Mouse (Mus musculus) skeletal muscle tissue, adult 2 months (tissue): ENCODE results near the gene Rag1.
A peak's percentile ranks its signal among the peaks of the same experiment; 100 is the strongest.

ENCODE experiments used
- DNase-seq: peaks from one replicate; pipeline ENCODE4 v3.0.0-alpha.2; 2012; ENCODE audit warnings: low read depth, low spot score

Gene Rag1

DNA sequence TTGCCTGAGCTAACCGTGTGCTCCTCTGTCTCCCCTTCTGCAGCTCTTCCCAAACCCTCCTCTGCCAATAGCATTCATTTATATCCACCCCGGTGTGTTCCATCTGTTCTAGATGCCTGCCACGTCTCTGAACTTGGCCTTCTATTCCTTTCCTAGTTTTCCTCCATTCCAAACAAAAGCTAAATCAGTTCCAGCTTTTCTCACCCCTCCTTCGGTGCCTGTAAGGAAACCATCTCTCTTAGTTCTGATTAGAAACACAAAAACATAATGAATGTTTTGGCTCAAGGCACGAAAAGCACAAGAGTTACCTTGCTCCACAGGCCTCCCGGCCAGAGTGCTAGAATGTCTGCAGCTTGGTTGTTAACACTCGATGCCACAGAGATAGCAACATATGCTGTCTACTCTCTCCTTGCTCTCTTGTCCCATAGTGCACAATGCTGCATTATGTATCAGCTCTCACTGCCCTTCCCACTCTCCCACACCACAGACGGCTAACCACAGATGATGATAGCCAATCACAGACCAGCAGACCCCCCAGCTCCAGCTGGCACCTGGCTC, at the start of gene Rag1, which contains the start of gene B230118H07Rik:
Rag1 (minus strand) TSS at position 388 of the 558 bp plus-strand sequence.
B230118H07Rik (minus strand) TSS at position 419 of the 558 bp plus-strand sequence.
- no peak for DNase-seq

DNA sequence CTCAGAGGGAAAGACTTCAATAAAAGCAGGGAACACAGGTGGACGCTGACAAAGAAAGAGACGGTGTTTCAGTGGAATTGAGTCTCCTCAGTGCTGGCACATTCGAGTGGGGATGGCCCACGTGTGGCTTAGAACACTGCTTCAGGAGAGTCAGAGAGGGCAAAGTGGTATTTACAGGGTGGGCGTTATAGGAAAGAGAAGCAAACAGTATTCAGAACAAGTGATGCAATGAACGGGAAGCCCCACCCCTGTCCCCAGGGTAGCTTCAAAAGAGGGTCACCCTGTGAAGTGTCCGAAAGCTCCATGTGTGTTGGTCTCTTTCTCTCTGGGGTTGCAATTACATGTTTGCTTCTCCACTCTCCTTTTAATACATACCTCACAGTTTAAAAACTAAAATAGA, 46.3 kb upstream of the Rag1 start:
- no peak for DNase-seq

DNA sequence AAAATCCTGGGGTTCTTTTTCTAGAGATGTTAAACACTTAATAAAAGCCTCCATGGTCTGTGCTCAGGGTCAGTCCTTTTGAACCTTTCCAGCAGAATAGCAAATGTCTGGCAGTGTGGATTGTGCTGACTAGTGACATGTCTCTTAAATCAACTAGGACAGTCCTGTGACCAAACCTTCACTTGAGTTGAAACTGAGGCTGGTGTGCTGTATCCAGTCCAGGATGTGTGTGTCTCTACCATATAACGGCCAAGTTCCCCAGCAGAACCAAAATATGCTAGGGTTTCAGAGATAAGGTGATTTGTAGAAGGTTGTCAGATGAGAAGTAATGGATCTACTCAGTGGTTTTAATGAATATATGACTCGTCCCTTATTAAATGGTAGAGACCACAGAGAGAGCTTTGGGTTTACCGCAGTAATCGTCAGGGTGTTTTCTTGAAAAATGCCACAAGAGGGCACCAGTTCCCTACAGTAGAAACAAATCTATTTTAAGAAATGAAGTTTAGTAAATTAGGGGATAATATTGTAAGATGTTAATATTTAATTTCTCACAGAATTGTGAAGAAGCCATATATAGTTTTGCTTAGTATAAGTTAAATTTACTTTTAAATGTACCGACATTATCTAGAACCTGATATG, 44.4 kb upstream of the Rag1 start:
- DNase-seq = no peak

DNA sequence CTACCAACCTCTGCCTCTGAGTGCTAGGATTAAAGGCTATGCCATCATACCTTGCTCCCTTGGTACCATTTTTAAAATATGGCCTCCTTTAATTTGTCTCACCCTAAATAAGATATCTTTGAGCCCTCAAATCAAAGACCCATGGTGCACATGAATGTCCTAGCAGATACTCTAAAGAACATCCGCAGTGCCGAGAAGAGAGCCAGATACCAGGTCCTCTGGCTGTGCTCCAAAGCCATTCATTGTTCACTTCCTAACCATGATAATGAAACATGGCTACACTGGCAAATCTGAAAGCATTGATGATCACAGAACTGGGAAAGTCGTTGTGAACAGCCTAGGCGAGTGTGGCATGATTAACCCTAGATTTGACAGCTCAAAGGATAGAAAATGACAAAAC, 43.7 kb upstream of the Rag1 start:
- DNase-seq = no peak

DNA sequence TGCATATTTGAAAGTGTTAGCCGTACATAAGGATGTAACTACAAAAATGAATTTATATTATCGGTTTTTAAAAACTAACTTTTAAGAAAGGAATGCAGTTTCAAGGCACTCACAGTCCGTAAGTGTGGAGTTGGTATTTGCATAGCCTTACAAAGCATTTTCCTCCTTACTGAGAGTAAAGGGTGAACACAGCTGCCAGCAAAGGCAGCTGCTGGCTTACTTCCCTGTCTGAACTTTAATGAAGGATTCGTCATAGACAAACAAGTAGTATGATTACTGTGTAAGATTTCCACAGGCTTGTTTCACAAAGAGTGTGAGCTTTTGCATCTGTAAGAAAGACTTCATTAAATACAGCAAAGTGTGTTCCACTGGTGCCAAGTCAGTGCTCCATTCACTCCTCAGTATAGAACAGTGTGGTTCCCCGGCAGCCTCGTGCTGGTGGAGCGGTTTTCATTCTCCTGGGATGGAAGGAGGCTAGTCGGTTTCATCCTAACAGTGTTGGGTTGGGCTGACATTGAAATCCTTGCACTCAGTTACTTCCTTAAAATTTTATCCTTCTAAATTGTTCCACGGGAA, 41.0 kb upstream of the Rag1 start:
- DNase-seq = no peak

DNA sequence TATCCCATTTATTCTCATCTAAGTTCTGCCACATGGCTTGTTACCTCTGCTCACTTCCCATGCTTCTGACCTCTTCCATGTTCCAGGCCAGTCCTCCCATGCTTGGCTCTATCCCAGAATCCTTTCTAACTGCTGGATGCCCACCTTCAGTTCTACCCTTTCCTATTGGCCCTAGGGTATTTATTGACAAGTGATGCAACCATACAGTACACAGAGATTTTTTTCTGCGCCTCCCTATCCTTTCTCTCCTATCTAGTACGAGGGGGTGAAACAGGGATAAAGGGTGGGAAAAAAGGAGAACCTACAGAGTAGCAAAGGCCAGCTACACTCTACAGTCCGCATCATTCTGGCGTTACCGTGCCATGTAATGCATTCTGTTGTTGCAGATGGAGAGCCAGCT, 38.7 kb upstream of the Rag1 start:
- no peak for DNase-seq

DNA sequence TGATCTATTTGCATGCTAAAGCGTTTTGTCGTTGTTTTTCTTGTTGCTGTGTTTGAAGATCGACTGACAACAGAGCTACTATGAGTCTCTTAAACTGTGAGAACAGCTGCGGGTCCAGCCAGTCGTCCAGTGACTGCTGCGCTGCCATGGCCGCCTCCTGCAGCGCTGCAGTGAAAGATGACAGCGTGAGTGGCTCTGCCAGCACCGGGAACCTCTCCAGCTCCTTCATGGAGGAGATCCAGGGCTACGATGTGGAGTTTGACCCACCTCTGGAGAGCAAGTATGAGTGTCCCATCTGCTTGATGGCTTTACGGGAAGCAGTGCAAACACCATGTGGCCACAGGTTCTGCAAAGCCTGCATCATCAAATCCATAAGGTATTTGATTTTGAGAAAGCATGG, 35.1 kb upstream of the Rag1 start:
- DNase-seq = peak; percentile 37

DNA sequence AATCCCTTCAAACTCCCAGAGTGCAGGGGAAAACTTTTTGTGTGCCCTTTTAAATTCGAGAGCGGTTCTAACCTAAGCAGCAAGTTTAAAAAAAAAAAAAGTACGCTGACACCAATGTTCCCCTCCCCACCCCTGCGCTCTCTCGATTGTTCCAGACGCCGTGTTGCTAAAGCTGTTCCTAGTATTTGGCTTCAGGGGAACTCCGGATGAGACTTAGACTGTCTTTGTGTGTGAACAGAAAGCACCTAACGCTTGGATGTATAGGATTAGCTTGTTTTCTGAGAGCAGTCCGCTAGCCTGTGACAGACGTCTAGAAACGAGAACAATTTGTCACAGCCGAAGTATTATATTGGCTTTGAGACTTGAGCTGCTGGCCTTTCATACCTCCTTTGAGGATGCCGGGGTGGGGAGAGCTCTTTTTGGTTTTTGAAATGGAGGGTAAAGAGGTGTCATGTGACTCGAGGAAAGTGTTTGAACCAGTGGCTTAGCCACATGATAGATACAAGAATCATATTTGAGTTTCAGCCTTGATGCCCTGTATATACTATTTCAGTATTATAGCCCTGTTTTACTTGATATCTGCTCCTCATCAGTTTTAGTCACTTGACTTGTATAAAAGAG, 30.0 kb upstream of the Rag1 start:
- no peak for DNase-seq

DNA sequence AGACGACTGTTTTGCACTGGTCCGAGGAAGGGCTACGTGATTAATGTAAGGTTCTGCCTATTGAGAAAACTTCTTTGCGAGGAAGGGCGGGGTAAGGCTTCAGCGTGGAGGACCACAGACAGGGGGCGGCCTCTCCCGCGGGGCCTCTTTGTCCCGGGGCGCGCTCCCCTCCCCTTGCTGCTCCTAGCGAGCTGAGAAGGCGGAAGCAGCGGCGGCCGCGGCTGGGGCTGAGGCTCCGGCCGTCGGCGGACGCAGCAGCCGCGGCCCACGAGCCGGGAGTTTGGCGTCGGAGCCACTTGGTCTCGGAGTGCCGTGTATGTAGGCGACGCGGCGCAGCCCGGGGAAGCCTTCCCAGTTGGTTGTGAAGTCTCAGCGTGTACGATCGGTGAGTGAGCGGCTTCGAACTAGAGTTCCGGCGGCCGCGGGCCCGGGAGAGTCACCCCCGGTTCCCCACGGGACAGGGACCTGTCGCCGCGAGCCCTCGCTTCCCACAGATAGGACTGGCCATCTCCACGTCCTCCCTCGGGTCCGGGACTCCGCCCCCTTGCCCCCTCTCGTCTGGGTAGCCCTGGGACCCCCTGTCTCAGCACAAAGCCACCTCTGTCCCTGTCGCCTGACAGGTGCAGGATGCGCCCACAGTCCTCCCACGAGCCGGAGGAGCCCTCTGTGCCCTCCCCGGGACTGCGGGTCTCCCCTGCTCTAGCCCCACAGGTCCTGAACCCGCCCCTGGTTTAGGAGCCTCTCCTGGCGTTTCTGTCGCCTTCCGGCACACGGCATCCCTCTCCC, 29.1 kb upstream of the Rag1 start, which contains the start of gene Traf6:
Traf6 (plus strand) TSS at position 194 of the 786 bp plus-strand sequence.
- peak; percentile 64 for DNase-seq

DNA sequence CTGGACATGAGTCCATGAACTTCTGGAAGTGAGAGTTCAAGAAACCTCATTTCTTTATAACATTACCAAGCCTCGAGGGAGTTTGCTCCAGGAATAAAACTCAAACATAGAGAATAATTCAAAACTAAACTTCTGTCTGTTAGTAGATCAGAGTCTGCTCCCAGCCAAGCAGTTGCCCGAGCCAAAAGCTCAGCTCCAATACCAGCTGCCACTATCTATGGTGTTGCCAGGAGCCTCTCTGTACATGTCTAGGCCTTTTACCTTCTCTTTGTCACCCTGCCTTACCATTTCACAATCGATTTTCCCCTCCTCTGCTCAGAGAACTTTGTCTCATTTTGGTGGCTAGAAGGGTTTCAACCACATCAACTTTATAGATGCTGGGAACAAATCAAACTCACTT, 24.2 kb upstream of the Rag1 start:
- no peak for DNase-seq

DNA sequence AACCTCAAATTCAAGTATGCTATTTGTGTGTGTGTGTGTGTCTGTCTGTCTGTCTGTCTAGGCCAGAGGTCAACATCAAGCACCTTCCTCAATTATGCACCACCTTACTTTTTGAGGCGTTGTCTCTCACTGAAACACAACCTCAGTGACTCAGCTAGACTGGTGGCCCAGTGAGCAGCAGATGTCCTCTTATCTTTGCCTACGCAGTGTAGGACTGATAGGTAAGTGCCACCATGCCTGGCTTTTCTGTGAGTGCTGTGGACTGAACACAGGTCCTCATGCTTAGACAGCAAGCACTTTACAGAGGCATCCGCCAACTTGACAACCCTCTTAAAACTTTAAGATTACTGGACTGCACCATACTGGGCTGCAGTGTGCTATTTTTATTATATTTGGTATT, 19.4 kb upstream of the Rag1 start:
- no peak for DNase-seq

DNA sequence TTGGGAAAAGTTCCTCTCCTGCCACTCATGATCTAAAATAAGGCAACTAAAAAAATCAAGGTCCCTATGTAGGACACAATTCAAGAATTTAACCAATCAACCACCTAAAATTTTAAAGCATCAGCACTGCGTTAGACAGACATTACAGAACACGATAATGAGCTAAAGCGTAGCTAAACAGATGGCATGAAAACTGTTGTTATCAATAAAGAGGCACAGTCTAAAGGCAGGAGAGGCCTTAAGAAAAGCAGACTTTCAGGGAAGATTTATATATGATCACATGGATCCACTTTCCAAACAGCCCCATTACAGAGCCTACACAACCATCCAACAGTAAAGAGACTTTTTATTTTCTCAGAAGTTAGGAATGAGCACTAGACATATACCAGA, 16.4 kb upstream of the Rag1 start:
- DNase-seq = no peak

DNA sequence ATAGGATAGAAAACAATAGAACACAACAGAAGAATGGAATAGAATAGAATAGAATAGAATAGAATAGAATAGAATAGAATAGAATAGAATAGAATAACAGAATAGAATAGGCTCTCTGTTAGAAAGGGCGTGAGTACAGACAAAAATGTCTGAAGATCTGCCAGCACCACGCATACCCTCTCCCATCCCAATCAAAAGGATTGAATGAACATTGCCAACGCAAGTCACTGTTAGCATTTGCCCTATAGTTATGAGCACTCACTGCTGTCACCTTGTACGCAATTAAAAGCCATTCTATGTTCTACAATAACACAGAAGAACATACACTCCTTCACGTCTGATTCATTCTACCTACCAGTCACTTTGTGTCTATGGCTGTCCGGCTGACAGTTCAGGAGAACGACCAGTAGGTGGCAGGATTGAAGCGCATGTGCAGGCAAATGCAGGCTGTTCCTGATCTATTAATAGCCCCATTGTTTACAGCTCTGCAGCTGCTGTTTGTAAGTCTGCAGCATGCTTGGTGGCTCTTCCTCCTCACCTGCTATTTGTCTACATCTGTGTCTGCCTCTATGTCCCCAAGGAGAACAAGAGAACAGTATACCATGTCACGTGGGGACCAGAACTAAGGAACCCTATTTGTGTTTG, 15.9 kb upstream of the Rag1 start:
- DNase-seq = peak; percentile 41

DNA sequence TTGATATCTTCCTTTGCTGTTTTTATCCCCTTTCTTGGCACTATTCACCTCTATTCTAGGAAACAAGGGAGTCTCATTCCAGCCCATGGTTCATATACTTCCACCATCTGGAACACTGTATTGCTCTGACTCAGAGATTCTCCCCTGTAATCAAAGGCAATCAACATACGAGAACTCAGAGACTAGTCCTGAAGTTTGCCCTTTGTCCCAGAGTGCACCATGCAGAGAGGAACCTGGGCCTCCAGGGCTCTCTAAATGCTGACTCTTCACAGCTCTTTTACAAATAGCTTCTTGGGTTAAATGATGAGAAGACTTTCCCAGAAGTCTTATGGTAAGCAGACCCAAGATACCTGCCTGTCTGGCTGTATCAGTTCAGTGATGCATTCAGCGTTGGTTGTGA, 11.2 kb upstream of the Rag1 start:
- no peak for DNase-seq

DNA sequence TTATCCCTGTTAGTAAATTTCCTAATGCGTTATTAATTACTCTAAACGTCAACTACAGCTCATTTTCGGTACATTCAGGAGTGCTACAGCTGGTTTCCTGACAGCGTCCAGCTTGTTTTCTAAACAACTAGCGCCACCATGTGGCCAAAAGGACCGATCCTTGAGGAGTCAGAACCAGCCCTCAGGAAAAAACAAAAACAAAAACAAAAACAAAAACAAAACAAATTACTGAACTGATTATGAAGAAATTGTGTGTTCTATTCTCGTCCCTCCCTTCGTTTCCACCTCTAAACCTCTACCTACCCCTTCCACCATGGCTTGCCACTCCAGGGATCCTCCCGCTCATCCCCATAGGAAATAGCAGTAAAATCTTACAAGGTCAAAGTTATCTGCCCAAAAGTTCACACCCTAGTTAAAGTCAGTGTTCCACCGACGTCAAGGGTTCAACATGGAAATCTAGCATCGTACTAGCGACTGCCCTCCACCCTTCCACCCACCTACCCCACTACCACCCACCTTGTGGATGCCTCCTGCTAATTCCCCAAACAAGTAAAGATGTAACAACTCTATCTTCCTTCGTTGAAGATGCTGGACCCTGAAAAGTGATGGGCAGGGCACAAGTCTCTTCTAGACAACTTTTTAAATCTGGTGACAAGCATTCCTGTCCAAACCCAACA, 3.8 kb upstream of the Rag1 start:
- peak; percentile 33 for DNase-seq

DNA sequence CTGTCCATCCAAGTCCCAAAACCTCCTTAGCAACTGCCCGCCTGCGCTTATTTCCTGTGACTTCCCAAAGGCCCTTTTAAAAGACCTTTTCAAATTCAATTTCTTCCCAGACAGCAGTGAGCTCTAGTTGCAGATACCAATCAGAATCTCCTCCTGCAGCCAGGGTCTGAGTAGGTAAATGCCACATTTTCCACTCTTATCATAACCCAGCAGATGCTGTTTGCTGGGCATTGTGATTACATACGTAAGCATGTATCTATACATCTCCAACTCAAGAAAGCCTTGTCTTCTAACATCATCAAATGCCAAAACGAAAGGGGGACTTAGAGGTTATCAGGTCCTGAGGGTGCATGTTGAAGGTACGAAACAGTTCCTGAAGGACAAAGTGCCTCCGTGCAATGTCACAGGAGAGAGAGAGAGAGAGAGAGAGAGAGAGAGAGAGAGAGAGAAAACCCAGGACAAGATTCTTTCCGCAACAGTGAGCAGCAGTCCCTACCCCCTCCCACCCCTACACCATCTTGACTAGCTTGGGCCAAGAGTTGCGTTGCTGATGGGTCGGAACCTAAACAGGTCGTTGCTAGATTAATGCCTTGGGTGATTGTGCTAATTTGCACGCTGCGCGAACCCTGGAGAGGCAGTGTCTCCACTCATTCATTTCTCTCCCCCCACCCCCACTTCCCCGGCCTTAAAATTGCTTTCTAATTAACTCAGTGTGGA, 3.1 kb upstream of the Rag1 start:
- DNase-seq = no peak

DNA sequence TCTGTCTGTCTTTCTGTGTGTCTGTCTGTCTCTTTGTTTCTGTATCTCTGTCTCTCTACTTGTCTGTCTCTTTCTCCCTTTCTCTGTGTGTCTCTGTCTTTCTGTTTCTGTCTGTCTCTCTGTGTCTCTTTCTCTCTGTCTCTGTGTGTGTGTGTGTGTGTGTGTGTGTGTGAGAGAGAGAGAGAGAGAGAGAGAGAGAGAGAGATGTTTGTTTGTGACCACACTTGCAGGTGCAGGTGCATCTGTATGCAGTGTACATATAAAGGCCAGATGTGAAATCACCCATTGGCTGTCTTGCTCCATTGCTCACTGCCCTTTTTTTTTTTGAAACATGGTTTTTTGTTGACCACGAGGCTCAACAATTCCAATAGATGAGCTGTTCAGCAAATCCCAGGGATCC, 1.1 kb upstream of the Rag1 start:
- DNase-seq = no peak

DNA sequence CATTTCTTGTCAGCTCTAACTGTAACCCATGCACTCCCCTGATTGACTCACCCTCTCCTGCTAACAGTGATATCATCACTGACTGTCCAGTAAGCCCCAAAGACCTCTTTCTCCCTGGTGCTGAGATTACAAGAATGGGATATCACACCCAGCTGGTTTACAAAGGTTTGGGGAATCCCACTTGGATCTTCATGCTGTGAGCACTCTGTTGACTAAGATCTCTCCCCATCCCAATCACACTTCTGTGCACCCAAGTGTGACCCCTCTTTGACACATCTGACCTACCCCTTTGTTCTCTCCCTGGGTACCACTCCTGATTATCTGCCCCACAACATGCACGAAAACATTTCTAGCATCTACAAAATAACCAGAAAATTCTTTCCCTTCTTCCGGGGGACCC, 940 bp downstream of the Rag1 start:
- DNase-seq = no peak

DNA sequence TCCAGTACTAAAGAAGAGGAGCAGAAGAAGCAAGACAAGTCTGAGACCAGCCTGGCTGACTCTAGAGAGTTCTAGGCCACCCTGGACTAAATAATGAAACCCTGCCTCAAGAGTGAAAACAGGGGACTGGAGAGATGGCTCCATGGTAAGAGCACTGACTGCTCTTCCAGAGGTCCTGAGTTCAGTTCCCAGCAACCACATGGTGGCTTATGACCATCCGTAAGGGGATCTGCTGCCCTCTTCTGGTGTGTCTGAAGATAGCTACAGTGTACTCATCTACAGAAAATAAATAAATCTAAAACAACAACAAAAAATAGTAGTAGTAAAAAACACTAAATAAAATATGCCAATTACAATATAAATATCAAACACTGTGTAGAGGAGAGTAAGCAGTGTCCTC, 3.5 kb downstream of the Rag1 start:
- DNase-seq = no peak

DNA sequence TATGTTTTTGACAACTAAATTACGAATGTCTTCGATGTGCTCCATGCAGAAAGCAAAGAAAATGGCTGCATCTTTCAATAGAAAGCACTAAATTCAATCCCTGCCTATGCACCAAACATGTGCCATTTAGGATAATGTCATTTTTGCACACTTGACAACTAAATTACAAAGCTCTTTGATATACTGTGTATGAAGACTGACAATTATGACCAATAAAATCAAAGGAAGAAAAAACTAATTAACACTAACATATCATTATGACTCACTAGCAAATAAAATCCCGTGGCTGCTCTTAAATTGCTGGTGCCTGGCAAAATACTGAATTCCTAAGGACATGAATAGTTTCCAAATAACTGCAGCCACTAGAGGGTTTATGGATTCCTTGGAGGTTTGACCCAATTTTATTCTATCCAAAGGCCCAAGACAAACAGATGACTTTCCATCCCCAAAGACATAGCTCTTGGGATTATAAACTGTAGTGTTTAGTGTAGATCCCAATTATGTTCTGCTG, 9.4 kb downstream of the Rag1 start:
- DNase-seq = no peak
